Mouse (Mus musculus) neutrophil, adult 65 days (primary cell): ENCODE measurements around the gene Sort1. TPM values are rescaled to one million over a fixed set of nuclear protein-coding genes. Genes with fewer than 3 reads are reported as not detected.

Source experiments
- total RNA-seq: library from RNA; stranded (reverse); gene quantifications from 2 replicates; pipeline ENCODE4 v1.2.4, GENCODE M21; 2023

The Sort1 gene
- 139 and 173 TPM in 2 replicates for total RNA-seq

DNA sequence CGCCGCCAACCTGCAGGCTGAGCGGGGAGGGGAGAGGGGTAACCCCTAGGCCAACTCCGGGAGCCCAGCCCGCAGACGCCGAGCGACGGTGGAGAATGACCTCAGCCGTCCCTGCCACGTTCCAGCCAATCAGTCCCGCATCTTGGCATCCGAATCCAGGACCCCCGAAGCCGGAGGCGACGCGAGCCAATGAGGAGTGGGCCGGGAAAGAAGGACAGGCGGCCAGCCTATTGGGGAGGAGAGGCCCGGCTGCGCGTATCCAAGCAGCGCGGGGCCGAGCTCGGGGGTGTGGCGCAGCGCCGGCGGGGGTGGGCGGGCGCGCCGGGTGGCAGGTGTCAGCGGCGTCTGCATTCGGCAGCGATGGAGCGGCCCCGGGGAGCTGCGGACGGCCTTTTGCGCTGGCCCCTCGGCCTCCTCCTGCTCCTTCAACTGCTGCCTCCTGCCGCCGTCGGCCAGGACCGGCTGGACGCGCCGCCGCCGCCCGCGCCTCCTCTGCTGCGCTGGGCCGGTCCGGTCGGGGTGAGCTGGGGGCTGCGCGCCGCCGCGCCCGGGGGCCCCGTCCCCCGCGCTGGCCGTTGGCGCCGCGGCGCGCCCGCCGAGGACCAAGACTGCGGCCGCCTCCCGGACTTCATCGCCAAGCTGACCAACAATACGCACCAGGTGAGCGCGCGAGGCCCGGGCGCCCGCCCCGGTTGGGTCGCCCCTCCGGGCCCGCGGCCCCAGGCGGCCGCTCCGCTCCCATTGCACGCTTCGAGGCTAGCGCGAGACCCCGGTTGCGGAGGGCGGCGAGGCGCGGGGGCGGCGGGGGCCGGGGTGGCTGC, at the start of gene Sort1:
Gene Sort1 (plus strand): TSS at position 302 of the 821 bp plus-strand sequence.

DNA sequence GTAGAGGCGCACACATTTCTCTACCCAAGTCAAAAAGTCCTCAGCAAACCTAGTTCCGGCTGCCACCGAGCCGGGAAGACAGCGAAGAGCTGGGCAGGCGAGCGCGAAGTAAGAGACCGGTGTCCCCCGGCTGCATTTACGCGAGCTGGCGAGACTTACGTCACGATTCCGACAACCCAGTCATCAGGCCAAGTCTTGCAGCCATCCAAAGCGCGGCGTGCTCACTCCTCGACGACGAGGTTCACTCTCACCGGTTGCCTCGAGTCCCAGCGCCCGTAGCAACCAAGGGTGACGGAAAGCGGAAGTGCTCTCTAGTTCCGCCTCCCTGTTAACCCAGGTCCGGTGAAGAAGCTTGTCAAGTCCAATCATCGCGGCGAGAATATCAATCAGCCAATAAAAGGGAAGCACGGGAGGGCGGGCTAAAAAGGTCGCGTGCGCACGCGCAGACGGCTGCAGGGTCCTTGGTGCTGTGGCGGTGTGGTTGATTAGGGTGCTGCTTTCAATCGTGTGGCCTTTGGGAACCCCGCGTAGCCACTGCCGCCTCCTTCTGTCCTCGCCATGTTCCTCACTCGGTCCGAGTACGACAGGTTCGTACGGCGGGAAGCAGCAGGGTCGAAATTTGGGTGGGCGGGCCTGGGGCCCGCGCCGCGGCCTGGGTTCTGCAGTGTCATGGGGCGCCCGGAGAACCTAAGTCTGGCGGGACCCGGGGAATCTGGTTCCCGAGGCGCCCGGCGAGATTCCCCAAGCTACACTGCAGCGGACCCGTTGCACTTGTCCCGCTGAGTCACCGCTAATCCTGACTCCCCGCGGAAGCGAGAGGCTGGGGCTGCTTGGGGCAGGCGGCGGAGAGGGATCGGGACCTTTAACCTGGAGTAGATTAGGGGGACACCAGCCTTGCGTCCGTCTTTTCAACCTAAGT, 26.9 kb upstream of the Sort1 start, which contains the start of gene Psma5:
Gene Psma5 (plus strand): TSS at position 208 of the 919 bp plus-strand sequence.

GRCm38 (mm10) chr3:108364270-108364995, 80.6 kb downstream of the Sort1 start, which contains the start of gene Mybphl:
Mybphl (plus strand) TSS chr3:108364911.

DNA sequence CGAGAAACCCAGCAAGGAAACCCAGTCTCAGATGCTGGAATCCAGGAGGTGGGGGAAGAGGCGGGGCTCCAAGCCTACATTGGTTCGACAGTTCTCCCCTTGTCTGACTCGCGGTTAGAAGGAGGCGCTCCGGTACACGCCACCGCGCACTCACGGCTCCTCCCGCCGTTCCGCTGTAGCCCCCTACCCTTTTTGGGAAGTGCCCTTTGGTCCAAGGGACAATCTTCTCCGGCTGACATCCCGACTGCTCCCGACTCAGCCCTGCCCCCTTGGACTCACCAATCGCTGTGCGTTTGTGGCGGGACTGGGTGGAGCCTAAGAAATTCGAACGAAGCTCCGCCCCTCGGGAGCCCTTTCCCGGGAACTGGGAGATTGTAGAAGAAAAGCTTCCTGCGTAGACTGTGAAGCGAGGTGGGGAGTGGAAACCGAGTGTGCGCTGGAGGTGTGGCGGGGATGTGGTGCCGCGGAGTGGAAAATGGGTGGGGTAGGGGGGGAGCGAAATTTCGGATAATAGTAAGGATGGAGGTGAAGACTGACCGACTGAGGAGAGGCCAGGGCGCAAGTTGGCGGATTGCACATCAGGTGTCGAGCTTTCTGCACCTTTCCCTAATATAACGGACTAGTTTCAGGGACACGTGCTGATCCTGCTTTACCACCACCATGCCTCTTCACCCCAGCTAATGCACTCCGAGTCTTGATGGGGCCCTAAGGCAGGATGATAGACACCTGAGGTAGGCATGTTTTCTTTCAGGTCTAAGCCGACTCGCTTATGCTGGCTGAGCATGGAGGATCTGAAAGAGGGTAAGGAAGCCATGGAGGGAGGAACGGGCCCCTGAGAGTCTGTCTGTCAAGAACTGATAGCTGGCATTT, 99.8 kb downstream of the Sort1 start, which contains the start of gene Psrc1:
Gene Psrc1 (plus strand): TSS at position 355 of the 870 bp plus-strand sequence.

Other genes with a start within 250 kb of the Sort1 start
- gene Gstm4, start 239.2 kb upstream of the Sort1 start, total RNA-seq = 5.0 and 5.9 TPM in 2 replicates
- gene Ampd2, start 197.4 kb upstream of the Sort1 start, total RNA-seq = 66.8 and 71.1 TPM in 2 replicates
- not detected in 2 replicates for gene Gnat2, start 191.3 kb upstream of the Sort1 start, total RNA-seq
- gene Gnai3, start 137.9 kb upstream of the Sort1 start, total RNA-seq = 113 and 120 TPM in 2 replicates
- gene Gpr61, start 129.2 kb upstream of the Sort1 start, total RNA-seq = not detected in 2 replicates
- gene Amigo1, start 97.7 kb upstream of the Sort1 start, total RNA-seq = 0.50 and 0.69 TPM in 2 replicates
- gene Cyb561d1, start 82.9 kb upstream of the Sort1 start, total RNA-seq = 39.0 and 42.1 TPM in 2 replicates
- 10.2 and 11.0 TPM in 2 replicates for gene Atxn7l2, start 73.1 kb upstream of the Sort1 start, total RNA-seq
- gene Sypl2, start 57.4 kb upstream of the Sort1 start, total RNA-seq = not detected in 2 replicates
- gene Psma5, start 27.2 kb upstream of the Sort1 start, total RNA-seq = 21.8 and 27.1 TPM in 2 replicates
- 0.32 TPM in 1 of 2 replicates, not detected in the other for gene Mybphl, start 80.8 kb downstream of the Sort1 start, total RNA-seq
- 6.2 TPM in 2 replicates for gene Psrc1, start 99.8 kb downstream of the Sort1 start, total RNA-seq
- gene Celsr2, start 131.5 kb downstream of the Sort1 start, total RNA-seq = 0.60 and 0.68 TPM in 2 replicates
- 41.8 and 57.4 TPM in 2 replicates for gene Sars, start 161.1 kb downstream of the Sort1 start, total RNA-seq